Mouse (Mus musculus) ES-Bruce4 (cell line): ENCODE measurements at regions not wholly inside any gene's neighbourhood (a gene's known extent, or its start where the extent isn't known, plus 50 kb on each side); places are given as distances from the start of the nearest gene placed in this dataset.
A peak's percentile ranks its signal among the peaks of the same experiment; 100 is the strongest.

Source experiments
- H3K27ac ChIP-seq: 2 replicates; pipeline ENCODE4 v1.5.1; 2012; ENCODE audit warnings: low read length, inconsistent platforms; ENCODE audit not compliant: insufficient read depth
- H3K27me3 ChIP-seq: 2 replicates; pipeline ENCODE4 v1.6.1; 2012; ENCODE audit warnings: mild to moderate bottlenecking, low read length, inconsistent platforms; ENCODE audit not compliant: control insufficient read depth, poor library complexity, insufficient read depth, severe bottlenecking
- H3K36me3 ChIP-seq: 2 replicates; pipeline ENCODE4 v1.6.1; 2012; ENCODE audit warnings: inconsistent platforms, mild to moderate bottlenecking, low read length, moderate library complexity; ENCODE audit not compliant: control insufficient read depth, poor library complexity, insufficient read depth, severe bottlenecking
- H3K4me1 ChIP-seq: one replicate; pipeline ENCODE4 v1.8.1; 2011; ENCODE audit warnings: low read length; ENCODE audit not compliant: control insufficient read depth, insufficient read depth
- H3K4me3 ChIP-seq: 2 replicates; pipeline ENCODE4 v1.5.1; 2011; ENCODE audit warnings: low read depth, mild to moderate bottlenecking, low read length
- H3K9ac ChIP-seq: 2 replicates; pipeline ENCODE4 v1.6.1; 2012; ENCODE audit warnings: low read depth, mild to moderate bottlenecking, inconsistent platforms; ENCODE audit not compliant: poor library complexity, severe bottlenecking
- H3K9me3 ChIP-seq: replicated peaks from 2 replicates; pipeline ENCODE4 v1.6.1; 2012; ENCODE audit warnings: mild to moderate bottlenecking, low read length, inconsistent platforms; ENCODE audit not compliant: control insufficient read depth, poor library complexity, insufficient read depth, severe bottlenecking
- CTCF ChIP-seq: IDR thresholded peaks from one replicate; pipeline ENCODE4 v1.8.1; 2011; ENCODE audit warnings: low read depth, low read length
- EP300 ChIP-seq: IDR thresholded peaks from 2 replicates; pipeline ENCODE4 v1.6.1; 2011; ENCODE audit warnings: low read depth, low read length; ENCODE audit not compliant: insufficient read depth
- POLR2A ChIP-seq: IDR thresholded peaks from one replicate; pipeline ENCODE4 v1.8.1; 2011; ENCODE audit warnings: low read length; ENCODE audit not compliant: insufficient read depth

GRCm38 (mm10) chr17:88256599-88257544 lies 183.6 kb upstream of the Foxn2 start:
- Histone ChIP-seq H3K27me3 (no peaks in the 10 kb centered on the region), H3K36me3 (no peaks in the 10 kb centered on the region), H3K9me3 (no peaks in the 10 kb centered on the region), H3K9ac (peak overlapping the region; percentile 65), H3K27ac (peak overlapping the region; percentile 82), H3K4me1 (peaks cover 4% of the 10 kb centered on the region), H3K4me3 (peak overlapping the region; percentile 71)
- TF ChIP-seq EP300, result peak; percentile 45; the same call in 1 of the 2 replicates
- peak; percentile 54 for TF ChIP-seq CTCF
- TF ChIP-seq POLR2A, result no peak

- no peak overlapping the region for H3K4me3 ChIP-seq
- H3K4me1 ChIP-seq, result peaks cover 4% of the 10 kb centered on the region
- no peaks in the 10 kb centered on the region for H3K9me3 ChIP-seq
- H3K9ac ChIP-seq, result no peak overlapping the region
- no peaks in the 10 kb centered on the region for H3K27me3 ChIP-seq
- TF ChIP-seq EP300, result 0 out of 2 replicates have a peak, but pooled peaks have one; percentile 42
- TF ChIP-seq CTCF, result no peak
- TF ChIP-seq POLR2A, result no peak
- no peaks in the 10 kb centered on the region for H3K36me3 ChIP-seq
- H3K27ac ChIP-seq, result peak overlapping the region; percentile 50; the same call in 1 of the 2 replicates
Measured at GRCm38 (mm10) chr17:88258361-88258796, 182.1 kb upstream of the Foxn2 start.

GRCm38 (mm10) chr17:88260176-88260575 lies 180.3 kb upstream of the Foxn2 start:
- no peak overlapping the region for H3K27ac ChIP-seq
- H3K4me3 ChIP-seq, result no peak overlapping the region
- H3K9me3 ChIP-seq, result no peaks in the 10 kb centered on the region
- no peaks in the 10 kb centered on the region for H3K36me3 ChIP-seq
- H3K9ac ChIP-seq, result no peak overlapping the region
- H3K27me3 ChIP-seq, result no peaks in the 10 kb centered on the region
- peaks cover 4% of the 10 kb centered on the region for H3K4me1 ChIP-seq
- TF ChIP-seq CTCF, result no peak
- no peak for TF ChIP-seq EP300
- TF ChIP-seq POLR2A, result no peak

GRCm38 (mm10) chr17:88260826-88261225 lies 179.7 kb upstream of the Foxn2 start:
- Histone ChIP-seq H3K9ac (no peak overlapping the region), H3K36me3 (no peaks in the 10 kb centered on the region), H3K4me3 (no peak overlapping the region), H3K27ac (no peak overlapping the region), H3K9me3 (no peaks in the 10 kb centered on the region), H3K27me3 (no peaks in the 10 kb centered on the region), H3K4me1 (peaks cover 4% of the 10 kb centered on the region)
- TF ChIP-seq EP300 (no peak), CTCF (no peak), POLR2A (no peak)

- H3K36me3 ChIP-seq, result no peaks in the 10 kb centered on the region
- no peak overlapping the region for H3K9ac ChIP-seq
- H3K9me3 ChIP-seq, result no peaks in the 10 kb centered on the region
- H3K4me3 ChIP-seq, result no peak overlapping the region
- H3K27ac ChIP-seq, result peak overlapping the region; percentile 49; the same call in 1 of the 2 replicates
- TF ChIP-seq POLR2A, result no peak
- no peak for TF ChIP-seq EP300
- no peak for TF ChIP-seq CTCF
- H3K27me3 ChIP-seq, result no peaks in the 10 kb centered on the region
- H3K4me1 ChIP-seq, result peaks cover 4% of the 10 kb centered on the region
Measured at GRCm38 (mm10) chr17:88261556-88261955, 179.0 kb upstream of the Foxn2 start.
